Mouse (Mus musculus): Measurements from ENCODE around the gene Mta3. TPM values are rescaled to one million over a fixed set of nuclear protein-coding genes. Genes with fewer than 3 reads are reported as not detected.

Gene Mta3
- polyA plus RNA-seq, 1 experiment from 2014 or later, result 30.0 TPM

GRCm38 (mm10) chr17:83684475-83684874, 21.5 kb upstream of the Mta3 start:
- H3K4me3 ChIP-seq (replicated peaks; ENCODE audit: low read depth, low read length), result no peak overlapping the region
- H3K27ac ChIP-seq (replicated peaks; ENCODE audit: low read depth, low read length), result no peak overlapping the region
- no peaks in the 10 kb centered on the region for H3K4me1 ChIP-seq (ENCODE audit: control insufficient read depth, insufficient read depth, low read length)
- 91% methylated on average over 7 of the region's 7 CpGs for WGBS
- DNase-seq (no peak), ATAC-seq (ENCODE audit: low FRiP score, low TSS enrichment) (no peak)
- no peak overlapping the region for H3K9ac ChIP-seq (replicated peaks; ENCODE audit: low read length)
- H3K4me2 ChIP-seq (ENCODE audit: low read length), result no peak overlapping the region
- H3K27me3 ChIP-seq (ENCODE audit: control insufficient read depth, insufficient read depth, low read length), result no peaks in the 10 kb centered on the region
- H3K9me3 ChIP-seq (ENCODE audit: control insufficient read depth, low read length), result peaks cover 4% of the 10 kb centered on the region; the same call in 1 of the 2 replicates
- H3K36me3 ChIP-seq (ENCODE audit: control insufficient read depth, insufficient read depth, low read length), result no peaks in the 10 kb centered on the region

GRCm38 (mm10) chr17:83690418-83690817, 15.5 kb upstream of the Mta3 start:
- DNase-seq, result no peak
- Histone ChIP-seq H3K9me3 (ENCODE audit: control insufficient read depth, low read length) (peaks cover 4% of the 10 kb centered on the region; the same call in 1 of the 2 replicates), H3K4me2 (ENCODE audit: low read length) (no peak overlapping the region), H3K27ac (replicated peaks; ENCODE audit: low read depth, low read length) (no peak overlapping the region), H3K4me3 (replicated peaks; ENCODE audit: low read depth, low read length) (no peak overlapping the region), H3K9ac (replicated peaks; ENCODE audit: low read length) (no peak overlapping the region), H3K27me3 (ENCODE audit: control insufficient read depth, insufficient read depth, low read length) (no peaks in the 10 kb centered on the region), H3K4me1 (ENCODE audit: control insufficient read depth, insufficient read depth, low read length) (no peaks in the 10 kb centered on the region), H3K36me3 (ENCODE audit: control insufficient read depth, insufficient read depth, low read length) (no peaks in the 10 kb centered on the region)
- WGBS, result 69% methylated on average over 2 of the region's 2 CpGs
- ATAC-seq (ENCODE audit: low FRiP score, low TSS enrichment), result no peak

DNA sequence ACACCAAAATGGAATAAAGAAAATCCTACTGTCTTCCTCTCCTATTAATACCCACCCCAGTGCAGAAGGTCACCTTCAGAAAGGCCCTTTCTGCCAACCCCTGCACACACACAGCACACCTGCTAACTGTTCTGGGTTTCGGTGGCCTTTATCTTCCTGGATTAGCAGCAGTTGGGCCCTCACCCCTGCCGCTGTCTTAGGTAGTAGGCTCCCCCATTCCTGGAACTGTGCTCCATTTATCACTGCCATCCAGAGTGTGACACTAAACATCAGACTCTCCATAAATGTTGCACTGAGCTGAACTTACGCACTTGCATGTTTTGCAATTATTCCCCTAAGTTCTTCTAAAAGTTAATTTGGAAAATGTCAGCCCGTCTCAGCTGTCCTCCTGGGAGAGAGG, 14.6 kb upstream of the Mta3 start:
- H3K9ac ChIP-seq (replicated peaks; ENCODE audit: low read length), result no peak overlapping the region

GRCm38 (mm10) chr17:83693941-83694340, 12.0 kb upstream of the Mta3 start:
- no peak overlapping the region for H3K9ac ChIP-seq (replicated peaks; ENCODE audit: low read length)
- ATAC-seq (ENCODE audit: low FRiP score, low TSS enrichment) (no peak), DNase-seq (no peak)
- no peak overlapping the region for H3K27ac ChIP-seq (replicated peaks; ENCODE audit: low read depth, low read length)
- no peaks in the 10 kb centered on the region for H3K36me3 ChIP-seq (ENCODE audit: control insufficient read depth, insufficient read depth, low read length)
- H3K4me2 ChIP-seq (ENCODE audit: low read length), result no peak overlapping the region
- H3K4me3 ChIP-seq (replicated peaks; ENCODE audit: low read depth, low read length), result no peak overlapping the region
- WGBS, result 79% methylated on average over 9 of the region's 9 CpGs
- H3K9me3 ChIP-seq (ENCODE audit: control insufficient read depth, low read length), result no peaks in the 10 kb centered on the region
- no peaks in the 10 kb centered on the region for H3K27me3 ChIP-seq (ENCODE audit: control insufficient read depth, insufficient read depth, low read length)
- H3K4me1 ChIP-seq (ENCODE audit: control insufficient read depth, insufficient read depth, low read length), result no peaks in the 10 kb centered on the region

More for the DNA sequence above, 14.6 kb upstream of the Mta3 start:
- Histone ChIP-seq H3K4me3 (replicated peaks; ENCODE audit: low read depth, low read length) (no peak overlapping the region), H3K4me1 (ENCODE audit: control insufficient read depth, insufficient read depth, low read length) (no peaks in the 10 kb centered on the region), H3K27ac (replicated peaks; ENCODE audit: low read depth, low read length) (no peak overlapping the region), H3K9me3 (ENCODE audit: control insufficient read depth, low read length) (peaks cover 4% of the 10 kb centered on the region; the same call in 1 of the 2 replicates), H3K27me3 (ENCODE audit: control insufficient read depth, insufficient read depth, low read length) (no peaks in the 10 kb centered on the region), H3K4me2 (ENCODE audit: low read length) (no peak overlapping the region), H3K36me3 (ENCODE audit: control insufficient read depth, insufficient read depth, low read length) (no peaks in the 10 kb centered on the region)
- ATAC-seq (ENCODE audit: low FRiP score, low TSS enrichment), result no peak
- WGBS, result 77% methylated on average over 4 of the region's 4 CpGs
- no peak for DNase-seq

GRCm38 (mm10) chr17:83695785-83696184, 10.2 kb upstream of the Mta3 start:
- Histone ChIP-seq H3K4me3 (replicated peaks; ENCODE audit: low read depth, low read length) (no peak overlapping the region), H3K4me1 (ENCODE audit: control insufficient read depth, insufficient read depth, low read length) (no peaks in the 10 kb centered on the region), H3K4me2 (ENCODE audit: low read length) (no peak overlapping the region), H3K9ac (replicated peaks; ENCODE audit: low read length) (no peak overlapping the region), H3K9me3 (ENCODE audit: control insufficient read depth, low read length) (no peaks in the 10 kb centered on the region), H3K27me3 (ENCODE audit: control insufficient read depth, insufficient read depth, low read length) (no peaks in the 10 kb centered on the region), H3K27ac (replicated peaks; ENCODE audit: low read depth, low read length) (no peak overlapping the region), H3K36me3 (ENCODE audit: control insufficient read depth, insufficient read depth, low read length) (no peaks in the 10 kb centered on the region)
- 60% methylated on average over 2 of the region's 2 CpGs for WGBS
- ATAC-seq (ENCODE audit: low FRiP score, low TSS enrichment) (no peak), DNase-seq (no peak)

DNA sequence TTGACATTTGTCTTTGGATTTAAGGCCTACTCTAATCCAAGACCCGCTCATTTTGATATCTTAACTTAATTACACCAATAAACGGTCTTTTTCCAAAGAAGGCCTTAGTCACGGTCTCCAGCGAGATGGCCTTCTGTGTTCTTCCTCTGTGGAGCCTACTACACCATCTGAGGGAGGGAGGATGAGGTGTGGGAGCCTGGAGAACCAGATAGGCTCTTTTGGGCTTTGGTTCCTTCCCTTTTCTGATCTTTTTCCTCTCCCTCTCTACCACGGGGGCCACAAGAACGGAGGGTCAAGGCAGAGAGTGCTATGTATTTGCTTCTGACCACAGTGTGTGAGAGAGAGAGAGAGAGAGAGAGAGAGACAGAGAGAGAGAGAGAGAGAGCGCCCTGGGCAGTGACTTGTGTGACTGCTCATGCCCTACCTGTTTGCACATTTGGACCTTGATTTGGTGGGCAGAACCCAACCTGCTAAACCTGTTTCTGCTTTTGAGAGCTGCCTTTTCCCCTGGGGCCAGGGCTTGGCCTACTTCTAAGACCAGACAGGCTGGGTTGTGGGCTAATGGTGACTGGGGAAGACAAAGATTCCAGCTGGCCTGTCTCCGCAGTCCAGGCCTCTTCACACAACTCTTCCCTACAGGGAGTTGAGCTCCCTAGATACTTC, 6.8 kb upstream of the Mta3 start:
- H3K9ac ChIP-seq (replicated peaks; ENCODE audit: low read length), result no peak overlapping the region
- H3K4me2 ChIP-seq (ENCODE audit: low read length), result no peak overlapping the region
- H3K4me1 ChIP-seq (ENCODE audit: control insufficient read depth, insufficient read depth, low read length), result no peaks in the 10 kb centered on the region
- no peak for ATAC-seq (ENCODE audit: low FRiP score, low TSS enrichment)
- H3K27ac ChIP-seq (replicated peaks; ENCODE audit: low read depth, low read length), result no peak overlapping the region
- 76% methylated on average over 8 of the region's 8 CpGs for WGBS
- H3K4me3 ChIP-seq (replicated peaks; ENCODE audit: low read depth, low read length), result no peak overlapping the region
- H3K27me3 ChIP-seq (ENCODE audit: control insufficient read depth, insufficient read depth, low read length), result no peaks in the 10 kb centered on the region
- no peaks in the 10 kb centered on the region for H3K36me3 ChIP-seq (ENCODE audit: control insufficient read depth, insufficient read depth, low read length)
- no peaks in the 10 kb centered on the region for H3K9me3 ChIP-seq (ENCODE audit: control insufficient read depth, low read length)
- no peak for DNase-seq

DNA sequence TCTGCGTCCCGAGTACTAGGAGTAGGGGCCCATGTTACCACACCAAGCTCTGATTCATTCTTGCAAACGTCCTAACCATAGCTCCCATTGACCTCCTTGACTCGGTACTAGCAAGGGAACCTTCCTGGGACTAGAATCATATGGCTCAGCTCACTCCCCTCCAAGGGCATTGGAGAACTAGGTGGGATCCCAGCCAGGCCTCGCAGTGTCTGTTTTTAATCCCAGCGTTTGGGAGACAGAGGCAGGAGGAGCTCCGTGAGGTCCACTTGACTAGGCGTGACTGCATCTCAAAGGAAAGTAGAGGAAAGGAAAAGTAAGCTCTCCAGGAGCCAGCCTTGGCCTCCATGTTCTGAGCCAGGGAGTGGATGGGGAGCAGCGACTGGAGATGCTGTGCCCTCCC, 5.8 kb upstream of the Mta3 start:
- H3K4me1 ChIP-seq (ENCODE audit: control insufficient read depth, insufficient read depth, low read length), result no peaks in the 10 kb centered on the region
- no peaks in the 10 kb centered on the region for H3K9me3 ChIP-seq (ENCODE audit: control insufficient read depth, low read length)
- H3K9ac ChIP-seq (replicated peaks; ENCODE audit: low read length), result no peak overlapping the region
- no peak overlapping the region for H3K4me2 ChIP-seq (ENCODE audit: low read length)
- no peak overlapping the region for H3K4me3 ChIP-seq (replicated peaks; ENCODE audit: low read depth, low read length)
- ATAC-seq (ENCODE audit: low FRiP score, low TSS enrichment) (no peak), DNase-seq (no peak)
- H3K27me3 ChIP-seq (ENCODE audit: control insufficient read depth, insufficient read depth, low read length), result no peaks in the 10 kb centered on the region
- H3K27ac ChIP-seq (replicated peaks; ENCODE audit: low read depth, low read length), result no peak overlapping the region
- WGBS, result 83% methylated on average over 9 of the region's 9 CpGs
- H3K36me3 ChIP-seq (ENCODE audit: control insufficient read depth, insufficient read depth, low read length), result no peaks in the 10 kb centered on the region

DNA sequence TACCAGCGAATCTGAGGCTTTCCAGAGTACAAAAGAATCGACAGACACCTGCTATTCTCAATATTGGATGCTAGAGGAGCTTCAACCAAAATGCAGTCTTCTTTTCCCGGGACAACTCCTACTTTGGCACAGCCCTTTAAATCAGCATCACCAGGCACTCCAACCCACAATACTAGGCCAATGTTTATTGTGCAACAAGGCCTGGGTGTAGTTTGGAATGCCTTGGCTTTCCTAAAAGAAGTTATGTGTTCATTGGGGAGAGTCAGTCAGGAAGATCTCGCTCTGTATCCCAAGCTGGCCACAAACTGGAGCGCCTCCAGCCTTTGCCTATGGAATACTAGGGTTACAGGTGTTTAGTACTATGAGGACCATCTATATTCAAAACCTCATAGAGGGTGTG, 1.5 kb upstream of the Mta3 start:
- Histone ChIP-seq H3K9me3 (ENCODE audit: control insufficient read depth, low read length) (no peaks in the 10 kb centered on the region), H3K4me2 (ENCODE audit: low read length) (no peak overlapping the region), H3K27me3 (ENCODE audit: control insufficient read depth, insufficient read depth, low read length) (no peaks in the 10 kb centered on the region), H3K4me3 (replicated peaks; ENCODE audit: low read depth, low read length) (no peak overlapping the region), H3K4me1 (ENCODE audit: control insufficient read depth, insufficient read depth, low read length) (no peaks in the 10 kb centered on the region), H3K9ac (replicated peaks; ENCODE audit: low read length) (no peak overlapping the region), H3K36me3 (ENCODE audit: control insufficient read depth, insufficient read depth, low read length) (no peaks in the 10 kb centered on the region), H3K27ac (replicated peaks; ENCODE audit: low read depth, low read length) (no peak overlapping the region)
- ATAC-seq (ENCODE audit: low FRiP score, low TSS enrichment), result no peak
- DNase-seq, result no peak
- 79% methylated on average over 5 of the region's 5 CpGs for WGBS

DNA sequence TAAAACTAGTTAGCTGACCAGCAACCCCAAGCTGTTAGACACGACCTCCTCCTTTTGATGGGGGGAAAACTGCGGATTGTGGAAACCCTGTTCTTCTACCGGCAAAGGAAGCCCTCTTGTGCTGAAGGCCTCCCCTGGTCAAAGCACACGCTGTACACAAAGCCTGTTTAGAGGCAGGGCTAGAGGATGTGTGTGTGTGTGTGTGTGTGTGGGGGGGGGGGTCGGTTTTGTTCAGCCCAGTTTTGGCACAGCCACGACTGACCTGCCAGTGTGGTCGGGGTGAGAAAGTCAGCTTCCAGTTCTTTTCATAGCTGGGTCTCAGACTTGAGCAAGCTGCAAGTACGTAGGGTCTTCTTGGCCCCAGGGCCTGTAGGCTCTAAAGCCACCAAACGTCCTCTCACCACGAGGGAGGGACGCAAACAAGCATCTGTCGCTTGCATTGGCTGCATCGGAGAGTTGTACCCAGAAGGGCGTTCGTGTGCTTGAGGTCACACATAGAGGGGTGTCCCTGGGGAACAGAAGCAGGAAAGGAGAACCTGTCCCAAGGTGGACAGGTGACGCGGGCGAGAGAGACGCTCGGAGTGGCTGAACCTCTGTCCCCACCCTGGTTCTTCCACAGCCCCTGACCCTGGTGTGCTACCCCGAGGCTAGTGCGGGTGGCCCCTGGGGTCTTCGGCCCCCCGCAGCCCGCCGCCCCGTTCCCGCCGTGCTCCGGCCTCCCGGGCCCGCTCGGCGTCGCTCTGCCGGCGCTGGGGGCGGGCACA, 429 bp upstream of the Mta3 start:
- Histone ChIP-seq H3K27me3 (ENCODE audit: control insufficient read depth, insufficient read depth, low read length) (no peaks in the 10 kb centered on the region), H3K9me3 (ENCODE audit: control insufficient read depth, low read length) (no peaks in the 10 kb centered on the region), H3K4me1 (ENCODE audit: control insufficient read depth, insufficient read depth, low read length) (no peaks in the 10 kb centered on the region), H3K4me3 (replicated peaks; ENCODE audit: low read depth, low read length) (peak overlapping the region; percentile 56), H3K36me3 (ENCODE audit: control insufficient read depth, insufficient read depth, low read length) (no peaks in the 10 kb centered on the region), H3K9ac (replicated peaks; ENCODE audit: low read length) (peak overlapping the region; percentile 89), H3K4me2 (ENCODE audit: low read length) (peak overlapping the region; percentile 79), H3K27ac (replicated peaks; ENCODE audit: low read depth, low read length) (peak overlapping the region; percentile 84)
- WGBS, result under 1% methylated on average over 36 of the region's 38 CpGs
- DNase-seq (peak; percentile 75), ATAC-seq (ENCODE audit: low FRiP score, low TSS enrichment) (peak; percentile 63)
